Mouse (Mus musculus) mature B cell (primary cell): ENCODE results near the gene Zdhhc14.

Source experiments
- in situ Hi-C: fragments of 300-500 bp; cut with MboI; formaldehyde crosslinking; loops from 2 replicates; pipeline ENCODE4 v1.14.3; 2019

Gene Zdhhc14

GRCm38 (mm10) chr17:5503981-5504760 lies 11.8 kb downstream of the Zdhhc14 start:
- in situ Hi-C loops: no loop called here

DNA sequence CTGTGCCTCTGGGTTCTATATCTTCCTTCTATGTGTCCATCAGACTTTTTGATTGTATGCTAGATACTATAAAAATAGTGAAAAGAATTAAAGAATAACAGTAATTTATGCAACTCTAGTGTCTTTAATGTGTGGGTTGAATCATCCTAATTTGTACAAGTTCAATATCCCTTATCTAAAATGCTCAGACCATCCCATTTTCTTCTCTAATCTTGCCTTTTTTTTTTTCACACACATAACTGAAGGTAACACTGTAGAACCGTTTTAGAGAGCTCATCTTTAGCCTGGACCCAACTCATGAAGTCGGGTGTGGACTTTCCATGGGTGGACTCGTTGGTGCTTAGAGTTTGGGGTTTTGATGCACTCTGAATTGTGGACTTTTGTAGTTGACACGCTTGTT lies 12.6 kb downstream of the Zdhhc14 start:
- in situ Hi-C loops: no loop called here

DNA sequence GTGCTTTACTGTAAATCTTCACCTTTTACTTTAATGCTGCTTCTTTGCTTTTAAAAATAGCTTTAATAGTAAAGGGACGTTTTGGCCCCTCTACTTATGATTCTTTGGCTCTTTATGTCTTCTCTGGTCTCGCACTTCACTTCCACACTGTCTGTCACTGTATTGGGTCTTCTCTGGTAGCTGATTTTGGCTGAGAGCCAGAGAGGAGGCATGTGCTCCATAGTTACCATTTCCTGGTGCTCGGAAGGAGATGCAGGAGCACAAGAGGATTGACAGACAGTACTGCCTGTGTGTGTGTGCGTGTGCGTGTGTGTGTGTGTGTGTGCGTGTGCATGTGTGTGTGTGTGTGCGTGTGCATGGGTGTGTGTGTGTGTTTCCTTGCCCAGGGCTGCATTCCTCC lies 14.2 kb downstream of the Zdhhc14 start:
- in situ Hi-C loops: no loop called here

DNA sequence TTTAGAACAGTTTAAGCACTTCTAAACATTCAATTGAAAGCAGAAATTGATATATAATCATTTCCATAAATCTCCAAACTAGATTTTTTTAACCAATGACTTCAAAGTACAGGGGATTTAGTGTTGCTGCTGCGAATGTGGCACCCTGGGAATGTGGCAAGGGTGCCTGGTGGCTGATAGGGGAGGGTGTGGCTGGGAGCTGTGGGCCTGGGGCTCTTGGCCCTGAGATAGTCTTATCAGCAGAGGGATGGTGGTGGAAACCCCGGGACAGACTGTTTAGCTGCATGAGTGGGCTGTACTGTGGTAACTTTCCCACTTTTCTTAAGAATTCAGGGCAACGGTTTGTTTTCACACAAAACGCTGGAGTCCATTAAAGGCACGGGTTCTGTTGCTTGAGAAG lies 14.6 kb downstream of the Zdhhc14 start:
- in situ Hi-C loops: no loop called here

GRCm38 (mm10) chr17:5508030-5508429 lies 15.7 kb downstream of the Zdhhc14 start:
- in situ Hi-C loops: no loop called here

- in situ Hi-C loops: no loop called here
Observed at GRCm38 (mm10) chr17:5510564-5510963, 18.2 kb downstream of the Zdhhc14 start.

DNA sequence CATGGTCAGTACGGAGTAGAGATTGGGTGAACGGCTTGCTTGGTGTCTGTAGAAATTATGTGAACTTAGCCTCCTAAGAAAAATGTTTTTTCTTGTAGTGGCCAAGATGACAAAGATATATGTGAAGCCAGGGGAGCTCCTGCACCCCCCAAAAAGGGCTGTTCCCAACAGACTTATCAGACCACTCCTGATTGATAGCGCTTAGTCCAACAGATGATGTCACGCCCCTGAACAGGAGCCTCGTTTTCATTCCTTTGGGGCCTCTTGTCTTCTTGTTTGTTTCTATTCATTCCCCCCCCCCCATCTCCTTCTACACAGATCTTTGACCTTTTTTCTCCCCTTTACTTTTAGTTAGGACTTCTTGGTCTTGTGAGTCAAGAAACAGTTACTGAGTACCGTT lies 19.4 kb downstream of the Zdhhc14 start:
- in situ Hi-C loops: no loop called here

GRCm38 (mm10) chr17:5519466-5519865 lies 27.1 kb downstream of the Zdhhc14 start:
- in situ Hi-C loops: no loop called here

- in situ Hi-C loops: no loop called here
Observed at GRCm38 (mm10) chr17:5519910-5520592, 27.7 kb downstream of the Zdhhc14 start.

DNA sequence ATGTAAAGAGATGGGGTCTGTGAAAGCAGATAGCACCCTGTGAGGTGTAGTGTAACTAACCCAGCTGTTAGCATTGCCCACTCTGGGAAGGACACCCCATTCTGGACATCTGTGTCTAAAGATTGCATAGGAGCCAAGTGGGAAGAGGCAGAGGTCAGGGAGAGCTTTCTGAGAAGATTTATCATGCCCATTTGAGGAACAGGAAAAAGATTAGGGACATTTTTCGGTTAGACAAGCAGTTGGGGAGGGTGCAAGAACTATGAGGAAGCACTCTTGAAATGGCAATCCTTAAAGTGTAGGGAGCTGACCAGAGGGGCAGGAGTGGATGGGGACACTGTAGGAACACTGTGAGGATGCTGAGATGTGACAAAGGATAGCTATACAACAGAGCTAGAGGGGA lies 29.2 kb downstream of the Zdhhc14 start:
- in situ Hi-C loops: no loop called here

GRCm38 (mm10) chr17:5529552-5529951 lies 37.2 kb downstream of the Zdhhc14 start:
- in situ Hi-C loops: no loop called here

GRCm38 (mm10) chr17:5532816-5533215 lies 40.5 kb downstream of the Zdhhc14 start:
- in situ Hi-C loops: no loop called here

GRCm38 (mm10) chr17:5535357-5535756 lies 43.0 kb downstream of the Zdhhc14 start:
- in situ Hi-C loops: no loop called here

- in situ Hi-C loops: no loop called here
Observed at GRCm38 (mm10) chr17:5536259-5537094, 44.1 kb downstream of the Zdhhc14 start.

DNA sequence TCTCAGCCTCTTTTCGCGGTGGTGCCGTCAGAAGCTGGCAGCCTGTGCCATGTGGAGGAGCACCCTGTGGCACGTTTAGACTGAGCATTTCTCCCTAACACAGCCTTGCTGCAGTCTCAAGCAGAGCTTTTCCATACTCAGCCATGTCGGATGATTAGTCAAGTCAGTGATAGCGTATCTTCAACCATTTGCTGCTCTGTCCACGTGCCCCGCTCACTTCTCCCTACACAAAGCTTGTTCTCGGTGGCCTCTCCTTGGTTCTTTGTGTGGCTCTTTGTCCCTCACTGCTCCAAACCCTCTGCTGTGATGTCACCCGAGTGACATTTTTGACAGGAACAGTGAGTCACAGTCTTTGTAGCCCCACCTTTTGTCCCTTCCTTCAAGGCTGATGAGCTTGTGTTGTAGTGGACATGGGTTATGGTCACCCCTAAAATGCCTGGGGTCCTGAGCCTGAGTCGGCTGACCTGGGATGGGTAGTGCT lies 44.8 kb downstream of the Zdhhc14 start:
- in situ Hi-C loops: no loop called here

GRCm38 (mm10) chr17:5542177-5542576 lies 49.8 kb downstream of the Zdhhc14 start:
- in situ Hi-C loops: no loop called here

DNA sequence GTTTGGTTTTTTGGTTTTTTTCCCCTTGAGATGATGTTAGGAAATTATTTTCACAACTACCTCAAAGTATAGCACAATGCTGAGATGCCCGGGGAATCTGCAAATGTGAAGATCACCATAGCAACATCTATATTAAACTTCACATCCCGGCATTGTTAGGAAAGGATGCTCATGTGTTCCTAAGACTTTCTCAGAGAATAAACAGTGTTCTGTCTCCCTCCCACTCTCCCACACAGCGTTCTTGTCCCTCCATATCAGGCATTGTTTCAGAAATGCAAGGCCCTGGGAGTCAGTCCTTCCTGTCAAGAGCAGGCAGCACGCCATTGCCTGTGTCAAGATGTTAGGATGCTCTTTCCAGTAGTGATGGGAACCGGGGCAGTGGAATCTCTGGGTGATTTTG lies 51.7 kb downstream of the Zdhhc14 start:
- in situ Hi-C loops: no loop called here

- in situ Hi-C loops: no loop called here
Observed at GRCm38 (mm10) chr17:5545065-5545464, 52.7 kb downstream of the Zdhhc14 start.

DNA sequence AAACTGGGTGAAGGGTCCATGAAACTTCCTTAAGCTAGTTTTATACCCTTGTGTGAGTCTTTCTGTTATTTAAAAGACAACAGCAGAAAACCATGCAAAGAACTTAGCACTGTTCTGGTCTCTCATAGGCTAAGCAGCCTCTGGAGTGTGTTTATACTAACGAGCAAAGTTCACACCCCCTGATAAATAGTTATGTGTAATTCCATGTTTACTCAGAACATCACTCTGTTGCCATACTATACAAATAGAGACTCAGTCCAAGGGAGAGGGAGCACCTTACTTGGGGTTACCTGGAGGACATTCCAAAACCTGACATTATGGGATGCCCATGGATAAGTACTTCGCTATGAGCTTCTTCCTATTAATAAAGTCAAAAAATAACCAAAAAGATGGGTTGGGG lies 56.2 kb downstream of the Zdhhc14 start:
- in situ Hi-C loops: no loop called here

DNA sequence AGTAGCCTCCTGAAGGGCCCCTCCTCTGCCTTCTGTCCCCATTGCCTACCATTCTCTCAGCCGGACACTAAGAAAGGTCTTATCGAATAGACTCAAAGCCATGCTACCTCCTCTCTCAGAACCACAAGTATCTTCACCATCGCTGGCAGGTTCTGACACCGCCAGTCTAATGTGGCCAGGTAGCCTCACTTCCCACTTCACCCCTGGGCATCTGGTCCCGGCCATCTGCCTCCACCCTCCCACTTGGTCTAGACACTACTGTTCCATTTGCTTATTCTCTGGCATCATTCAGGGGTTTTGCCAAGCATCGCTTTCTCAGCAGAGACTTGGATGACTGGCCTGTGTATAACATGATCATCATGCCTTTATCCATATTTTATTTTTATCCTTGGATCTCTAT lies 57.1 kb downstream of the Zdhhc14 start:
- in situ Hi-C loops: no loop called here

- in situ Hi-C loops: no loop called here
Observed at GRCm38 (mm10) chr17:5550444-5550843, 58.1 kb downstream of the Zdhhc14 start.

GRCm38 (mm10) chr17:5551136-5551535 lies 58.8 kb downstream of the Zdhhc14 start:
- in situ Hi-C loops: no loop called here
